Mouse (Mus musculus) neural tube, embryonic 13.5 days (tissue): ENCODE measurements around the gene Zdhhc7. TPM values are rescaled to one million over a fixed set of nuclear protein-coding genes. Genes with fewer than 3 reads are reported as not detected.

Experiments
- polyA plus RNA-seq: library from polyadenylated mRNA; unstranded; fragments of >200 nt; fragmentation: Nextera tagmentation; extraction: Ambion mirVana; gene quantifications from 2 replicates; pipeline ENCODE4 v1.2.1, GENCODE M21; 2015

Zdhhc7 gene
- polyA plus RNA-seq, 1 experiment from 2014 or later = 30.4 TPM

Other genes with a start within 250 kb of the Zdhhc7 start
- 12.3 and 12.4 TPM in 2 replicates for gene Klhl36, start 239.2 kb downstream of the Zdhhc7 start, polyA plus RNA-seq
- 116 and 125 TPM in 2 replicates for gene Usp10, start 191.1 kb downstream of the Zdhhc7 start, polyA plus RNA-seq
- 0.27 TPM in 1 of 2 replicates, not detected in the other for gene Gm20388, start 190.6 kb downstream of the Zdhhc7 start, polyA plus RNA-seq
- 4.3 TPM in 2 replicates for gene Crispld2, start 109.0 kb downstream of the Zdhhc7 start, polyA plus RNA-seq
- gene 6430548M08Rik, start 12.7 kb upstream of the Zdhhc7 start, polyA plus RNA-seq = 19.4 and 24.0 TPM in 2 replicates
- gene Fam92b, start 76.0 kb upstream of the Zdhhc7 start, polyA plus RNA-seq = 2.3 and 2.7 TPM in 2 replicates
- gene Gse1, start 127.0 kb upstream of the Zdhhc7 start, polyA plus RNA-seq = 17.0 and 17.1 TPM in 2 replicates